ENCODE assay signal across 8 mouse cellular contexts in the genomic region with DNA sequence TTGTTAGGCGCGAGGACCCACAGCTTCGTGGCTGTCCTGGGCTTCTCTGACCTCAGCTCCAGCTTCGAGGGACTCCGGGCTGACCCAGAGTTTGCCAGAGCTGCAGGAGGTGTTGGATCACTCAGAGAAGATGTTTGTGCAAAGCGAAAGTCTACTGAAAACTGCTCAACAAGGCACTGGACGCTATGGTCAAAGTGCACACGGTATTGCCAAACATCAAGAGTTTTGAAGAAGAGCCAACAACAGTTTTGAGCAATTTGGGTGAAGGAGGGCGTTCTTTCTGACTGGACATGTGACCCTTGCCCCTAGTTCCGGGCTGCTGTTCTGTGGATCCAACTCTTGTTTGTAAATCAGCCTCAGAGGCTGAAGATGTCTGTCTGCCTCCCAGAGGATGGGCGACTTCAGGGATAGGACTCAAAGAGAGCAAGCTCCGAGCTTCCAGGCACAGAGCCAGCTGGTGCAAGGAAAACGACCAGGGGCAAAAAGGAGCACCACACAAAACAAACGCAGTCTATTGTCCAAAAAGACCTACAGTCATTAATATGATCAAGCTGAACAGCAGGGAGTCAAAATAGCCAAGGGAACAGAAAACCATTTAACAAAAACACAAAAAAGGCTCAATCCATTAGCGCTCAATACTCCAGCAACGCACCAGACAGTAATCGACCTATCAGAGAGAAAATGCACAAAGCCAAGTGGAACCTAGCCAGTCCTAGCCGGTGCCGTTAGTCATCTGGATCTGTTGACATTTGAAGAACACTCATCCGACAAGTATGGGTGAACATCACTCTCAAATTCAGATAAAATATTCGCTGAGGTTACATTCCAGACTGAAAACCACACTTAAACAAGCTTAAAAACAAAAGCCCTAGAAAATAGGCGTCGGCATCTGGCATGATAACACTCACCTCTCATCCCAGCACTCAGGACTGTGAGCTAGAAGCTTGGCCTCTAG. TPM values are rescaled to one million over a fixed set of nuclear protein-coding genes. Genes with fewer than 3 reads are reported as not detected.
DNase-seq lines count a peak whose midpoint lies in the region; ATAC-seq lines count a peak whose summit lies in the region.

No protein-coding gene starts in this region.

- peaks cover 8% of the 10 kb centered on the region for H3K36me3 ChIP-seq in kidney, embryonic 14.5 days (ENCODE audit: control insufficient read depth, insufficient read depth, low read length)
- H3K36me3 ChIP-seq in hindbrain, embryonic 11.5 days (ENCODE audit: control insufficient read depth, insufficient read depth, low read length), result no peaks in the 10 kb centered on the region
- no peaks in the 10 kb centered on the region for H3K36me3 ChIP-seq in liver, embryonic 16.5 days (ENCODE audit: control insufficient read depth, insufficient read depth)

- H3K27me3 ChIP-seq in kidney, embryonic 14.5 days (ENCODE audit: control insufficient read depth, insufficient read depth, low read length), result no peaks in the 10 kb centered on the region
- no peaks in the 10 kb centered on the region for H3K27me3 ChIP-seq in hindbrain, embryonic 11.5 days (ENCODE audit: control insufficient read depth, insufficient read depth, low read length)
- H3K27me3 ChIP-seq in liver, embryonic 16.5 days (ENCODE audit: control insufficient read depth, insufficient read depth, low read depth, low read length), result no peaks in the 10 kb centered on the region

- ATAC-seq in kidney, embryonic 14.5 days (ENCODE audit: low FRiP score, low TSS enrichment), result no peak
- peak; percentile 73 for ATAC-seq in hindbrain, embryonic 11.5 days (ENCODE audit: low FRiP score)
- ATAC-seq in liver, embryonic 16.5 days (ENCODE audit: low read depth), result peak; percentile 68
- no peak for ATAC-seq in frontal cortex, adult (ENCODE audit: low TSS enrichment)

- no peak overlapping the region for H3K9ac ChIP-seq in kidney, embryonic 14.5 days (ENCODE audit: low read depth, low read length)
- H3K9ac ChIP-seq in hindbrain, embryonic 11.5 days (ENCODE audit: low read depth, low read length), result no peak overlapping the region
- peak overlapping the region; percentile 6; the same call in 1 of the 2 replicates for H3K9ac ChIP-seq in liver, embryonic 16.5 days (ENCODE audit: low read depth, low read length)

- H3K4me3 ChIP-seq in kidney, embryonic 14.5 days (ENCODE audit: low read length), result no peak overlapping the region
- no peak overlapping the region for H3K4me3 ChIP-seq in hindbrain, embryonic 11.5 days (ENCODE audit: low read depth, low read length)
- peak overlapping the region; percentile 43 for H3K4me3 ChIP-seq in liver, embryonic 16.5 days (ENCODE audit: low read depth, low read length)

- no peaks in the 10 kb centered on the region for H3K4me1 ChIP-seq in kidney, embryonic 14.5 days (ENCODE audit: control insufficient read depth, insufficient read depth, low read length)
- no peaks in the 10 kb centered on the region for H3K4me1 ChIP-seq in hindbrain, embryonic 11.5 days (replicated peaks; ENCODE audit: control insufficient read depth, insufficient read depth, low read length)
- peaks cover 6% of the 10 kb centered on the region for H3K4me1 ChIP-seq in liver, embryonic 16.5 days (ENCODE audit: control insufficient read depth, low read depth, low read length)

- peak; percentile 84 for DNase-seq in kidney, adult 11 months
- peak; percentile 37 for DNase-seq in MN1 (ENCODE audit: low spot score)
- peak; percentile 34 for DNase-seq in cerebellum, adult 9-10 months
- peak; percentile 28 for DNase-seq in hindbrain, embryonic 11.5 days (ENCODE audit: low spot score)
- DNase-seq in thymus, postnatal 36 days, result no peak

- no peaks in the 10 kb centered on the region for H3K9me3 ChIP-seq in kidney, embryonic 14.5 days (ENCODE audit: control insufficient read depth, low read length)
- H3K9me3 ChIP-seq in hindbrain, embryonic 11.5 days (ENCODE audit: control insufficient read depth, low read length), result no peaks in the 10 kb centered on the region
- no peaks in the 10 kb centered on the region for H3K9me3 ChIP-seq in liver, embryonic 16.5 days (replicated peaks; ENCODE audit: control insufficient read depth, low read length)

- 68% methylated on average over 23 of the region's 23 CpGs for WGBS in kidney, embryonic 14.5 days
- 63% methylated on average over 23 of the region's 23 CpGs for WGBS in hindbrain, embryonic 11.5 days
- WGBS in liver, embryonic 16.5 days (ENCODE audit: insufficient replicate concordance), result 61% methylated on average over 23 of the region's 23 CpGs

- no peak overlapping the region for H3K27ac ChIP-seq in kidney, embryonic 14.5 days (ENCODE audit: low read depth, low read length)
- no peak overlapping the region for H3K27ac ChIP-seq in hindbrain, embryonic 11.5 days (ENCODE audit: low read depth, low read length)
- H3K27ac ChIP-seq in liver, embryonic 16.5 days (ENCODE audit: low read length), result peak overlapping the region; percentile 71

- H3K4me2 ChIP-seq in kidney, embryonic 14.5 days (replicated peaks; ENCODE audit: low read depth, low read length), result no peak overlapping the region
- no peak overlapping the region for H3K4me2 ChIP-seq in hindbrain, embryonic 11.5 days (replicated peaks; ENCODE audit: low read depth, low read length)
- H3K4me2 ChIP-seq in liver, embryonic 16.5 days (ENCODE audit: low read depth, low read length), result peak overlapping the region; percentile 33

RNA-seq across cellular contexts. Expression of gene Cpeb3, which starts 55.8 kb away (rescaled TPM):
- 0.83 and 1.0 TPM in 2 replicates for polyA plus RNA-seq in kidney, embryonic 14.5 days (2014; fragmentation: Nextera tagmentation; extraction: Ambion mirVana)
- polyA plus RNA-seq in hindbrain, embryonic 11.5 days (2014; fragmentation: Nextera tagmentation; extraction: Ambion mirVana), result 2.4 and 4.9 TPM in 2 replicates
- polyA plus RNA-seq in liver, embryonic 16.5 days (2015; fragmentation: Nextera tagmentation; extraction: Ambion mirVana), result 3.7 and 3.8 TPM in 2 replicates

RNA-seq across cellular contexts. Expression of gene March5, which starts 56.9 kb away (rescaled TPM):
- 98.4 and 119 TPM in 2 replicates for polyA plus RNA-seq in kidney, embryonic 14.5 days (2014; fragmentation: Nextera tagmentation; extraction: Ambion mirVana)
- 152 and 157 TPM in 2 replicates for polyA plus RNA-seq in hindbrain, embryonic 11.5 days (2014; fragmentation: Nextera tagmentation; extraction: Ambion mirVana)
- polyA plus RNA-seq in liver, embryonic 16.5 days (2015; fragmentation: Nextera tagmentation; extraction: Ambion mirVana), result 143 and 145 TPM in 2 replicates

Comparison
In these comparisons a context has a peak if more than half of its experiments do, and no peak if none do; other contexts are left out.
1. DNase-seq: peak in kidney, adult 11 months (single experiment), MN1 (single experiment), cerebellum, adult 9-10 months (single experiment) and hindbrain, embryonic 11.5 days (single experiment); none in thymus, postnatal 36 days (0 of 2).
2. ATAC-seq: peak in hindbrain, embryonic 11.5 days (single experiment) and liver, embryonic 16.5 days (single experiment); none in kidney, embryonic 14.5 days (single experiment) and frontal cortex, adult (single experiment).